25 mouse cellular contexts compared by ENCODE assay signal in genomic region chr14:46734262-46734661, GRCm38 (mm10). TPM values are rescaled to one million over a fixed set of nuclear protein-coding genes. Genes with fewer than 3 reads are reported as not detected.
DNase-seq lines count a peak whose midpoint lies in the region; ATAC-seq and TF ChIP-seq lines count a peak whose summit lies in the region.
"Had no signal": no experiment of that assay in that cellular context is flagged by ENCODE, and none has a peak within 500 bp of the region (broad histone marks: within the 10 kb centered on the region; RNA-seq: fewer than 3 reads in every experiment).

No protein-coding gene starts in this region.

- WGBS in limb, embryonic 13.5 days, result 57% methylated on average over 5 of the region's 5 CpGs
- 85% methylated on average over 5 of the region's 5 CpGs for WGBS in limb, embryonic 10.5 days
- 72% methylated on average over 5 of the region's 5 CpGs for WGBS in kidney, adult 2 months

- no peaks in the 10 kb centered on the region for H3K4me1 ChIP-seq in limb, embryonic 13.5 days
- H3K4me1 ChIP-seq in limb, embryonic 10.5 days, result no peaks in the 10 kb centered on the region
- H3K4me1 ChIP-seq in brown adipose tissue, adult 24 weeks (ENCODE audit: control insufficient read depth, insufficient read depth, insufficient read length, low read length), result 0 out of 2 replicates have a peak, but pooled peaks cover 2% of the 10 kb centered on the region
- no peaks in the 10 kb centered on the region for H3K4me1 ChIP-seq in kidney, adult 2 months (ENCODE audit: control insufficient read depth, insufficient read depth, low read length)
- H3K4me1 ChIP-seq: heart, embryonic 13.5 days; intestine, embryonic 15.5 days; limb, embryonic 12.5 days; midbrain, embryonic 10.5 days had no signal

- peak overlapping the region; percentile 46 for H3K4me3 ChIP-seq in gastrocnemius, adult 2 months
- no peak overlapping the region for H3K4me3 ChIP-seq in limb, embryonic 13.5 days
- no peak overlapping the region for H3K4me3 ChIP-seq in limb, embryonic 10.5 days
- H3K4me3 ChIP-seq in brown adipose tissue, adult 24 weeks (ENCODE audit: insufficient read depth, low read depth, low read length), result peak overlapping the region; percentile 7; the same call in 1 of the 2 replicates
- no peak overlapping the region for H3K4me3 ChIP-seq in kidney, adult 2 months (ENCODE audit: insufficient read depth, low read depth, low read length)
- H3K4me3 ChIP-seq: embryonic facial prominence, embryonic 15.5 days; heart, embryonic 13.5 days; intestine, embryonic 15.5 days; limb, embryonic 12.5 days; midbrain, embryonic 10.5 days had no signal

- no peak for DNase-seq in gastrocnemius, adult 2 months
- DNase-seq in gastrocnemius, postnatal 25 days, result no peak
- no peak for DNase-seq in limb, embryonic 10.5 days (ENCODE audit: low spot score)
- no peak for DNase-seq in kidney, adult 2 months
- no peak for DNase-seq in left cerebral cortex, postnatal 10 days (ENCODE audit: extremely low spot score in 1 of 2, low spot score in 2 of 2)
- DNase-seq: B cell, adult 2 months; cerebellum, adult 11-12 months; cerebellum, postnatal 14 days; gastrocnemius, postnatal 10 days; kidney, adult 9 months; kidney, postnatal 14 days; lung, embryonic 14.5 days; thymus, postnatal 14 days had no signal

- no peak for TF ChIP-seq CTCF in gastrocnemius, adult 2 months (IDR thresholded peaks at IDR 0.05)
- TF ChIP-seq CTCF in kidney, adult 2 months (conservative IDR thresholded peaks at IDR 0.05; ENCODE audit: insufficient read depth, insufficient read length, low read depth, low read length), result no peak

- H3K9me3 ChIP-seq in limb, embryonic 13.5 days, result peaks cover 3% of the 10 kb centered on the region; the same call in 1 of the 2 replicates
- H3K9me3 ChIP-seq in limb, embryonic 10.5 days (replicated peaks), result no peaks in the 10 kb centered on the region
- H3K9me3 ChIP-seq: embryonic facial prominence, embryonic 15.5 days; heart, embryonic 13.5 days; intestine, embryonic 15.5 days; limb, embryonic 12.5 days; midbrain, embryonic 10.5 days had no signal

- ATAC-seq in limb, embryonic 13.5 days (ENCODE audit: low FRiP score, low read depth), result peak; percentile 57; the same call in 1 of the 2 replicates
- ATAC-seq: forebrain, embryonic 14.5 days; hindbrain, embryonic 16.5 days; intestine, embryonic 15.5 days; midbrain, embryonic 16.5 days had no signal

- no peak overlapping the region for H3K4me2 ChIP-seq in limb, embryonic 13.5 days (replicated peaks)
- H3K4me2 ChIP-seq: heart, embryonic 13.5 days; intestine, embryonic 15.5 days; limb, embryonic 12.5 days; lung, embryonic 14.5 days had no signal

- TF ChIP-seq POLR2A in kidney, adult 2 months (IDR thresholded peaks at IDR 0.05; ENCODE audit: low read depth, low read length), result no peak

- H3K36me3 ChIP-seq in limb, embryonic 13.5 days, result no peaks in the 10 kb centered on the region
- no peaks in the 10 kb centered on the region for H3K36me3 ChIP-seq in limb, embryonic 10.5 days
- no peaks in the 10 kb centered on the region for H3K36me3 ChIP-seq in kidney, adult 2 months (ENCODE audit: control insufficient read depth, insufficient read depth, low read length)
- H3K36me3 ChIP-seq: embryonic facial prominence, embryonic 15.5 days; heart, embryonic 13.5 days; intestine, embryonic 15.5 days; limb, embryonic 12.5 days; midbrain, embryonic 10.5 days had no signal

- no peak overlapping the region for H3K9ac ChIP-seq in limb, embryonic 13.5 days
- H3K9ac ChIP-seq: embryonic facial prominence, embryonic 15.5 days; heart, embryonic 13.5 days; intestine, embryonic 15.5 days; limb, embryonic 12.5 days; liver, embryonic 14.5 days; lung, embryonic 14.5 days had no signal

- no peaks in the 10 kb centered on the region for H3K27me3 ChIP-seq in limb, embryonic 13.5 days
- no peaks in the 10 kb centered on the region for H3K27me3 ChIP-seq in limb, embryonic 10.5 days (ENCODE audit: low read depth, poor library complexity, severe bottlenecking)
- H3K27me3 ChIP-seq in kidney, adult 2 months (replicated peaks; ENCODE audit: control insufficient read depth, insufficient read depth, low read length), result no peaks in the 10 kb centered on the region
- H3K27me3 ChIP-seq: embryonic facial prominence, embryonic 15.5 days; heart, embryonic 13.5 days; intestine, embryonic 15.5 days; limb, embryonic 12.5 days had no signal

- H3K27ac ChIP-seq in gastrocnemius, adult 2 months, result peak overlapping the region; percentile 35; the same call in 1 of the 2 replicates
- no peak overlapping the region for H3K27ac ChIP-seq in limb, embryonic 13.5 days
- no peak overlapping the region for H3K27ac ChIP-seq in limb, embryonic 10.5 days
- H3K27ac ChIP-seq in brown adipose tissue, adult 24 weeks (replicated peaks; ENCODE audit: low read depth, low read length), result no peak overlapping the region
- H3K27ac ChIP-seq in kidney, adult 2 months (ENCODE audit: insufficient read depth, low read depth, low read length), result no peak overlapping the region
- H3K27ac ChIP-seq: embryonic facial prominence, embryonic 15.5 days; heart, embryonic 13.5 days; intestine, embryonic 15.5 days; limb, embryonic 12.5 days; liver, embryonic 14.5 days; midbrain, embryonic 10.5 days had no signal

- intact Hi-C loops in gastrocnemius, adult 2 months (cut with DNase I), result no loop called here
- intact Hi-C loops in left cerebral cortex, postnatal 10 days (cut with DNase I), result no loop called here

RNA-seq across cellular contexts. Expression of gene Cdkn3, which starts 26.1 kb away (rescaled TPM):
- not detected for total RNA-seq in gastrocnemius, adult 2 months (2021)
- under 1 TPM; 0.46 TPM for total RNA-seq in gastrocnemius, postnatal 25 days (2021)
- 43.6 and 48.5 TPM in 2 replicates for polyA plus RNA-seq in limb, embryonic 13.5 days (2015; fragmentation: Nextera tagmentation; extraction: Ambion mirVana)
- 36.0 and 39.0 TPM in 2 replicates for polyA plus RNA-seq in limb, embryonic 10.5 days (2016; fragmentation: Nextera tagmentation; extraction: Ambion mirVana)
- polyA plus RNA-seq in brown adipose tissue, adult 24 weeks (2012; ENCODE audit: insufficient read depth, insufficient read length, missing spikeins), result 2.2 TPM in 1 of 2 replicates, not detected in the other
- 0.31 and 0.57 TPM in 2 replicates for polyA plus RNA-seq in kidney, adult 2 months (2012; rRNA removed)
- total RNA-seq in left cerebral cortex, postnatal 10 days (2021), result 1 to 10 TPM; 1.9 to 2.0 TPM
- total RNA-seq: layer of hippocampus, adult 18-20 months had no signal

RNA-seq across cellular contexts. Expression of gene Cnih1, which starts 53.9 kb away (rescaled TPM):
- total RNA-seq in gastrocnemius, adult 2 months (2021), result 10 to 100 TPM; 54.7 to 55.2 TPM
- total RNA-seq in gastrocnemius, postnatal 25 days (2021), result 10 to 100 TPM; 48.1 to 52.8 TPM
- 200 and 201 TPM in 2 replicates for polyA plus RNA-seq in limb, embryonic 13.5 days (2015; fragmentation: Nextera tagmentation; extraction: Ambion mirVana)
- polyA plus RNA-seq in limb, embryonic 10.5 days (2016; fragmentation: Nextera tagmentation; extraction: Ambion mirVana), result 201 and 210 TPM in 2 replicates
- polyA plus RNA-seq in brown adipose tissue, adult 24 weeks (2012; ENCODE audit: insufficient read depth, insufficient read length, missing spikeins), result 95.9 and 138 TPM in 2 replicates
- polyA plus RNA-seq in kidney, adult 2 months (2012; rRNA removed), result 66.1 and 71.4 TPM in 2 replicates
- 10 to 100 TPM; 79.9 to 83.6 TPM for total RNA-seq in left cerebral cortex, postnatal 10 days (2021)

Comparison
In these comparisons a context has a peak if more than half of its experiments do, and no peak if none do; other contexts are left out.
1. H3K4me3 ChIP-seq: peak in gastrocnemius, adult 2 months (single experiment) and brown adipose tissue, adult 24 weeks (single experiment); none in limb, embryonic 13.5 days (single experiment), limb, embryonic 10.5 days (single experiment) and kidney, adult 2 months (single experiment).
2. RNA of gene Cdkn3, which starts 26.1 kb away (polyA plus RNA-seq): 43.6 to 48.5 TPM in limb, embryonic 13.5 days and 36.0 to 39.0 TPM in limb, embryonic 10.5 days; 2.2 TPM in brown adipose tissue, adult 24 weeks and 0.31 to 0.57 TPM in kidney, adult 2 months; every median in the first group is over 10 times any median in the second.